Mouse (Mus musculus) ES-Bruce4 (cell line): ENCODE measurements at regions not wholly inside any gene's neighbourhood (a gene's known extent, or its start where the extent isn't known, plus 50 kb on each side); places are given as distances from the start of the nearest gene placed in this dataset.

Source experiments
- H3K27ac ChIP-seq: 2 replicates; pipeline ENCODE4 v1.5.1; 2012; ENCODE audit warnings: low read length, inconsistent platforms; ENCODE audit not compliant: insufficient read depth
- H3K27me3 ChIP-seq: 2 replicates; pipeline ENCODE4 v1.6.1; 2012; ENCODE audit warnings: mild to moderate bottlenecking, low read length, inconsistent platforms; ENCODE audit not compliant: control insufficient read depth, poor library complexity, insufficient read depth, severe bottlenecking
- H3K36me3 ChIP-seq: 2 replicates; pipeline ENCODE4 v1.6.1; 2012; ENCODE audit warnings: inconsistent platforms, mild to moderate bottlenecking, low read length, moderate library complexity; ENCODE audit not compliant: control insufficient read depth, poor library complexity, insufficient read depth, severe bottlenecking
- H3K4me1 ChIP-seq: one replicate; pipeline ENCODE4 v1.8.1; 2011; ENCODE audit warnings: low read length; ENCODE audit not compliant: control insufficient read depth, insufficient read depth
- H3K4me3 ChIP-seq: 2 replicates; pipeline ENCODE4 v1.5.1; 2011; ENCODE audit warnings: low read depth, mild to moderate bottlenecking, low read length
- H3K9ac ChIP-seq: 2 replicates; pipeline ENCODE4 v1.6.1; 2012; ENCODE audit warnings: low read depth, mild to moderate bottlenecking, inconsistent platforms; ENCODE audit not compliant: poor library complexity, severe bottlenecking
- H3K9me3 ChIP-seq: replicated peaks from 2 replicates; pipeline ENCODE4 v1.6.1; 2012; ENCODE audit warnings: mild to moderate bottlenecking, low read length, inconsistent platforms; ENCODE audit not compliant: control insufficient read depth, poor library complexity, insufficient read depth, severe bottlenecking
- CTCF ChIP-seq: IDR thresholded peaks from one replicate; pipeline ENCODE4 v1.8.1; 2011; ENCODE audit warnings: low read depth, low read length
- EP300 ChIP-seq: IDR thresholded peaks from 2 replicates; pipeline ENCODE4 v1.6.1; 2011; ENCODE audit warnings: low read depth, low read length; ENCODE audit not compliant: insufficient read depth
- POLR2A ChIP-seq: IDR thresholded peaks from one replicate; pipeline ENCODE4 v1.8.1; 2011; ENCODE audit warnings: low read length; ENCODE audit not compliant: insufficient read depth

GRCm38 (mm10) chr6:91582338-91582737 lies 66.6 kb downstream of the Lsm3 start:
- Histone ChIP-seq H3K36me3 (no peaks in the 10 kb centered on the region), H3K9ac (no peak overlapping the region), H3K27ac (no peak overlapping the region), H3K27me3 (no peaks in the 10 kb centered on the region), H3K4me3 (no peak overlapping the region), H3K9me3 (no peaks in the 10 kb centered on the region), H3K4me1 (no peaks in the 10 kb centered on the region)
- TF ChIP-seq CTCF (no peak), POLR2A (no peak), EP300 (no peak)

- H3K27me3 ChIP-seq: no peaks in the 10 kb centered on the region
- no peaks in the 10 kb centered on the region for H3K9me3 ChIP-seq
Measured at GRCm38 (mm10) chr6:91583346-91583745, 67.6 kb downstream of the Lsm3 start.

GRCm38 (mm10) chr6:91585543-91585942 lies 69.8 kb downstream of the Lsm3 start:
- Histone ChIP-seq H3K4me3 (no peak overlapping the region), H3K9ac (no peak overlapping the region), H3K36me3 (no peaks in the 10 kb centered on the region), H3K27ac (no peak overlapping the region), H3K4me1 (no peaks in the 10 kb centered on the region), H3K9me3 (no peaks in the 10 kb centered on the region), H3K27me3 (no peaks in the 10 kb centered on the region)
- TF ChIP-seq EP300 (no peak), POLR2A (no peak), CTCF (no peak)

More at GRCm38 (mm10) chr6:91583346-91583745, 67.6 kb downstream of the Lsm3 start:
- Histone ChIP-seq H3K4me3 (no peak overlapping the region), H3K9ac (no peak overlapping the region), H3K4me1 (no peaks in the 10 kb centered on the region), H3K36me3 (no peaks in the 10 kb centered on the region), H3K27ac (no peak overlapping the region)
- TF ChIP-seq CTCF: no peak
- TF ChIP-seq EP300: no peak
- no peak for TF ChIP-seq POLR2A

GRCm38 (mm10) chr6:91589181-91589580 lies 73.5 kb downstream of the Lsm3 start:
- no peak overlapping the region for H3K4me3 ChIP-seq
- H3K36me3 ChIP-seq: no peaks in the 10 kb centered on the region
- no peak overlapping the region for H3K27ac ChIP-seq
- H3K9ac ChIP-seq: no peak overlapping the region
- H3K4me1 ChIP-seq: no peaks in the 10 kb centered on the region
- no peaks in the 10 kb centered on the region for H3K9me3 ChIP-seq
- TF ChIP-seq CTCF (no peak), EP300 (no peak), POLR2A (no peak)
- no peaks in the 10 kb centered on the region for H3K27me3 ChIP-seq

- Histone ChIP-seq H3K27me3 (no peaks in the 10 kb centered on the region), H3K9me3 (no peaks in the 10 kb centered on the region), H3K4me1 (no peaks in the 10 kb centered on the region), H3K4me3 (no peak overlapping the region), H3K27ac (no peak overlapping the region), H3K9ac (no peak overlapping the region), H3K36me3 (no peaks in the 10 kb centered on the region)
- TF ChIP-seq CTCF (no peak), EP300 (no peak), POLR2A (no peak)
Measured at GRCm38 (mm10) chr6:91590395-91590794, 74.7 kb downstream of the Lsm3 start.

GRCm38 (mm10) chr6:91590806-91591571 lies 75.3 kb downstream of the Lsm3 start:
- Histone ChIP-seq H3K27me3 (no peaks in the 10 kb centered on the region), H3K9ac (no peak overlapping the region), H3K36me3 (no peaks in the 10 kb centered on the region), H3K9me3 (no peaks in the 10 kb centered on the region), H3K27ac (no peak overlapping the region), H3K4me3 (no peak overlapping the region), H3K4me1 (no peaks in the 10 kb centered on the region)
- TF ChIP-seq POLR2A (no peak), EP300 (no peak), CTCF (no peak)
